Mouse (Mus musculus): ENCODE results near the gene Fbxw15.
"Not testable (repeated sequence)": the region's sequence is repeated elsewhere in the genome, so short reads cannot be mapped to it uniquely, and the experiment has no call there.

Fbxw15 gene

GRCm38 (mm10) chr9:109568162-109568561, at the start of gene Fbxw15:
Fbxw15 (minus strand) TSS chr9:109568262.
- DNase-seq (ENCODE audit: low spot score in 2 of 2) = not testable (repeated sequence)

- DNase-seq (ENCODE audit: low spot score in 2 of 2) = peak; percentile 4 to 6
Observed at GRCm38 (mm10) chr9:109606837-109607236, 38.8 kb upstream of the Fbxw15 start.

- DNase-seq (ENCODE audit: low spot score in 2 of 2) = not testable (repeated sequence)
Observed at GRCm38 (mm10) chr9:109602128-109602527, 34.1 kb upstream of the Fbxw15 start.

GRCm38 (mm10) chr9:109597226-109597625, 29.2 kb upstream of the Fbxw15 start:
- no peak for DNase-seq (ENCODE audit: low spot score in 2 of 2)

- DNase-seq (ENCODE audit: low spot score in 2 of 2) = no peak
Observed at GRCm38 (mm10) chr9:109594866-109595265, 26.8 kb upstream of the Fbxw15 start.

GRCm38 (mm10) chr9:109565546-109565945, 2.5 kb downstream of the Fbxw15 start:
- DNase-seq (ENCODE audit: low spot score in 2 of 2) = no peak

GRCm38 (mm10) chr9:109562106-109562505, 6.0 kb downstream of the Fbxw15 start:
- not testable (repeated sequence) for DNase-seq (ENCODE audit: low spot score in 2 of 2)

GRCm38 (mm10) chr9:109552483-109552882, 15.6 kb downstream of the Fbxw15 start:
- DNase-seq (ENCODE audit: low spot score in 2 of 2) = no peak

GRCm38 (mm10) chr9:109549666-109550065, 18.4 kb downstream of the Fbxw15 start:
- not testable (repeated sequence) for DNase-seq (ENCODE audit: low spot score in 2 of 2)

GRCm38 (mm10) chr9:109523385-109524064, 44.5 kb downstream of the Fbxw15 start:
- DNase-seq (ENCODE audit: low spot score in 2 of 2) = no peak
